Mouse (Mus musculus) hindbrain, embryonic 15.5 days (tissue): ENCODE results near the gene Il12a. TPM values are rescaled to one million over a fixed set of nuclear protein-coding genes. Genes with fewer than 3 reads are reported as not detected.

Experiments
- polyA plus RNA-seq: library from polyadenylated mRNA; unstranded; fragments of >200 nt; fragmentation: Nextera tagmentation; extraction: Ambion mirVana; gene quantifications from 2 replicates; pipeline ENCODE4 v1.2.1, GENCODE M21; 2015

The Il12a gene
- polyA plus RNA-seq, 1 experiment from 2014 or later, result 0.22 TPM

Other genes with a start within 250 kb of the Il12a start
- 5.0 and 5.2 TPM in 2 replicates for gene 1110032F04Rik, start 178.9 kb downstream of the Il12a start, polyA plus RNA-seq